Comparison of ENCODE assay signal across 9 mouse cellular contexts in the genomic region with DNA sequence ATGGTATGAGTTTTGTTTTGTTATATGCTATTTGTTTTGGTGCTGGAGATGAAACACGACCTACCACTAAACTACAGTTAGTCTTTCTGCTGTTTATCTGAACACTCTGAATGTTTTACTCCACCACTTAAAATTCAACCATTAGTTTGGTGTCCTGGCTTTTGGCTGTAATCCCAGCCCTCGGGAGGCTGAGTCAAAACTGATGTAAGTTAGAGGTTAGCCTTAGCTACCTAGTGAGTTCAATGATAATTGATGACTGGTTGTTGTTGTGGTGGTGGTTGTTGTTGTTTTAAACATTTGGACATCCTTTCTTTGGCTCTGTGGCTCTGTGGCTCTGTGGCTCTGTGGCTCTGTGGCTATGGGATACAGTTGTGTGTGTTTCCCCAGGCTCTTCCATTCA. TPM values are rescaled to one million over a fixed set of nuclear protein-coding genes. Genes with fewer than 3 reads are reported as not detected.
DNase-seq lines count a peak whose midpoint lies in the region; ATAC-seq lines count a peak whose summit lies in the region.
"Had no signal": no experiment of that assay in that cellular context is flagged by ENCODE, and none has a peak within 500 bp of the region (broad histone marks: within the 10 kb centered on the region; RNA-seq: fewer than 3 reads in every experiment).

No protein-coding gene starts in this region.

- no peaks in the 10 kb centered on the region for H3K27me3 ChIP-seq in neural tube, embryonic 11.5 days (ENCODE audit: control insufficient read depth, insufficient read depth, low read length)
- H3K27me3 ChIP-seq in forebrain, embryonic 12.5 days: no peaks in the 10 kb centered on the region
- no peaks in the 10 kb centered on the region for H3K27me3 ChIP-seq in limb, embryonic 13.5 days
- no peaks in the 10 kb centered on the region for H3K27me3 ChIP-seq in stomach, embryonic 16.5 days (ENCODE audit: control insufficient read depth, insufficient read depth, low read length)

- 82% methylated on average over 2 of the region's 2 CpGs for WGBS in neural tube, embryonic 11.5 days
- WGBS in forebrain, embryonic 12.5 days: 86% methylated on average over 2 of the region's 2 CpGs
- WGBS in limb, embryonic 13.5 days: 83% methylated on average over 2 of the region's 2 CpGs
- WGBS in stomach, embryonic 16.5 days: 52% methylated on average over 2 of the region's 2 CpGs

- no peaks in the 10 kb centered on the region for H3K36me3 ChIP-seq in neural tube, embryonic 11.5 days (ENCODE audit: control insufficient read depth, insufficient read depth, low read length)
- peaks cover 15% of the 10 kb centered on the region for H3K36me3 ChIP-seq in forebrain, embryonic 12.5 days (replicated peaks)
- H3K36me3 ChIP-seq in limb, embryonic 13.5 days: peaks cover 16% of the 10 kb centered on the region
- peaks cover 1% of the 10 kb centered on the region for H3K36me3 ChIP-seq in stomach, embryonic 16.5 days (ENCODE audit: control insufficient read depth, insufficient read depth, low read length)

- H3K4me2 ChIP-seq in neural tube, embryonic 11.5 days (ENCODE audit: low read depth): peak overlapping the region; percentile 51
- H3K4me2 ChIP-seq in forebrain, embryonic 12.5 days: peak overlapping the region; percentile 66
- peak overlapping the region; percentile 75 for H3K4me2 ChIP-seq in limb, embryonic 13.5 days (replicated peaks)
- H3K4me2 ChIP-seq in stomach, embryonic 16.5 days (ENCODE audit: low read depth, low read length): peak overlapping the region; percentile 84

- H3K4me3 ChIP-seq in neural tube, embryonic 11.5 days (ENCODE audit: low read depth, low read length): peak overlapping the region; percentile 90
- H3K4me3 ChIP-seq in forebrain, embryonic 12.5 days (replicated peaks): peak overlapping the region; percentile 89
- H3K4me3 ChIP-seq in limb, embryonic 13.5 days: peak overlapping the region; percentile 96
- H3K4me3 ChIP-seq in stomach, embryonic 16.5 days (replicated peaks; ENCODE audit: low read length): peak overlapping the region; percentile 94

- DNase-seq in neural tube, embryonic 11.5 days (ENCODE audit: low spot score): no peak
- DNase-seq in neural tube, embryonic 10.5 days (ENCODE audit: extremely low spot score, low spot score): no peak
- DNase-seq in layer of hippocampus, adult 9-11 months: no peak
- no peak for DNase-seq in layer of hippocampus, adult 9-10 months (ENCODE audit: low spot score)
- DNase-seq in urinary bladder, postnatal 14 days (ENCODE audit: low spot score): no peak
- DNase-seq: kidney, postnatal 14 days had no signal

- H3K4me1 ChIP-seq in neural tube, embryonic 11.5 days (ENCODE audit: control insufficient read depth, insufficient read depth, low read length): 0 out of 2 replicates have a peak, but pooled peaks cover 4% of the 10 kb centered on the region
- H3K4me1 ChIP-seq in forebrain, embryonic 12.5 days: peaks cover 17% of the 10 kb centered on the region
- peaks cover 15% of the 10 kb centered on the region for H3K4me1 ChIP-seq in limb, embryonic 13.5 days
- peaks cover 13% of the 10 kb centered on the region for H3K4me1 ChIP-seq in stomach, embryonic 16.5 days (ENCODE audit: control insufficient read depth, insufficient read depth, low read length)

- no peaks in the 10 kb centered on the region for H3K9me3 ChIP-seq in neural tube, embryonic 11.5 days (ENCODE audit: control insufficient read depth, low read length)
- H3K9me3 ChIP-seq in forebrain, embryonic 12.5 days: no peaks in the 10 kb centered on the region; the same call in 1 of the 2 replicates
- no peaks in the 10 kb centered on the region for H3K9me3 ChIP-seq in limb, embryonic 13.5 days
- no peaks in the 10 kb centered on the region for H3K9me3 ChIP-seq in stomach, embryonic 16.5 days (replicated peaks; ENCODE audit: control insufficient read depth, low read length)

- H3K9ac ChIP-seq in neural tube, embryonic 11.5 days (ENCODE audit: low read length): peak overlapping the region; percentile 93
- peak overlapping the region; percentile 89 for H3K9ac ChIP-seq in forebrain, embryonic 12.5 days
- peak overlapping the region; percentile 93 for H3K9ac ChIP-seq in limb, embryonic 13.5 days
- H3K9ac ChIP-seq in stomach, embryonic 16.5 days (ENCODE audit: low read length): peak overlapping the region; percentile 93

- no peak overlapping the region for H3K27ac ChIP-seq in neural tube, embryonic 11.5 days (ENCODE audit: low read depth, low read length)
- no peak overlapping the region for H3K27ac ChIP-seq in forebrain, embryonic 12.5 days
- H3K27ac ChIP-seq in limb, embryonic 13.5 days: no peak overlapping the region
- no peak overlapping the region for H3K27ac ChIP-seq in stomach, embryonic 16.5 days (ENCODE audit: low read length)

- no peak for ATAC-seq in neural tube, embryonic 11.5 days (ENCODE audit: insufficient read depth, low FRiP score, low TSS enrichment)
- ATAC-seq in forebrain, embryonic 12.5 days (ENCODE audit: low FRiP score): no peak
- ATAC-seq in limb, embryonic 13.5 days (ENCODE audit: low FRiP score, low read depth): no peak
- no peak for ATAC-seq in stomach, embryonic 16.5 days (ENCODE audit: insufficient read depth, low FRiP score)

RNA-seq across cellular contexts. Expression of gene Snapc3, which starts 1.3 kb away (rescaled TPM):
- polyA plus RNA-seq in neural tube, embryonic 11.5 days (2014; fragmentation: Nextera tagmentation; extraction: Ambion mirVana): 77.8 and 78.4 TPM in 2 replicates
- polyA plus RNA-seq in forebrain, embryonic 12.5 days (2016; fragmentation: Nextera tagmentation; extraction: Ambion mirVana): 79.9 and 80.7 TPM in 2 replicates
- polyA plus RNA-seq in limb, embryonic 13.5 days (2015; fragmentation: Nextera tagmentation; extraction: Ambion mirVana): 53.0 and 53.2 TPM in 2 replicates
- 35.3 and 35.9 TPM in 2 replicates for polyA plus RNA-seq in stomach, embryonic 16.5 days (2015; fragmentation: Nextera tagmentation; extraction: Ambion mirVana)
